Mouse (Mus musculus) urinary bladder, adult 2 months (tissue): Measurements from ENCODE around the gene Crip1. TPM values are rescaled to one million over a fixed set of nuclear protein-coding genes. Genes with fewer than 3 reads are reported as not detected.

ENCODE experiments used
- DNase-seq: peaks from one replicate; pipeline ENCODE4 v3.0.0; 2022; ENCODE audit warnings: low spot score
- polyA plus RNA-seq: library from polyadenylated mRNA; depleted of rRNA; stranded (reverse); fragments of >200 nt; gene quantifications from 2 replicates; pipeline ENCODE4 v1.2.3, GENCODE M21; 2012

Crip1 gene
- polyA plus RNA-seq, 1 experiment, result 1,244 TPM

GRCm38 (mm10) chr12:113130732-113131131, 15.4 kb upstream of the Crip1 start:
- no peak for DNase-seq

GRCm38 (mm10) chr12:113131601-113132000, 14.5 kb upstream of the Crip1 start:
- DNase-seq, result no peak

- no peak for DNase-seq
Observed at GRCm38 (mm10) chr12:113132567-113132966, 13.5 kb upstream of the Crip1 start.

- DNase-seq, result no peak
Observed at GRCm38 (mm10) chr12:113133260-113133659, 12.9 kb upstream of the Crip1 start.

- DNase-seq, result no peak
Observed at GRCm38 (mm10) chr12:113133861-113134403, 12.2 kb upstream of the Crip1 start.

GRCm38 (mm10) chr12:113134502-113134901, 11.6 kb upstream of the Crip1 start:
- DNase-seq, result no peak

GRCm38 (mm10) chr12:113135401-113135800, 10.7 kb upstream of the Crip1 start:
- DNase-seq, result no peak

GRCm38 (mm10) chr12:113136492-113137020, 9.6 kb upstream of the Crip1 start:
- DNase-seq, result no peak

GRCm38 (mm10) chr12:113137260-113138213, 8.6 kb upstream of the Crip1 start:
- no peak for DNase-seq

GRCm38 (mm10) chr12:113138291-113138690, 7.8 kb upstream of the Crip1 start:
- DNase-seq, result no peak

GRCm38 (mm10) chr12:113138901-113139864, 6.9 kb upstream of the Crip1 start:
- peak; percentile 66 for DNase-seq

- peak; percentile 89 for DNase-seq
Observed at GRCm38 (mm10) chr12:113139908-113140615, 6.1 kb upstream of the Crip1 start, which contains the start of gene Crip2. Gene Crip2, plus strand, starts transcription at chr12:113140236.

- DNase-seq, result no peak
Observed at GRCm38 (mm10) chr12:113140616-113141411, 5.3 kb upstream of the Crip1 start.

- no peak for DNase-seq
Observed at GRCm38 (mm10) chr12:113141531-113141973, 4.6 kb upstream of the Crip1 start.

- DNase-seq, result no peak
Observed at GRCm38 (mm10) chr12:113142021-113142975, 3.8 kb upstream of the Crip1 start.

- no peak for DNase-seq
Observed at GRCm38 (mm10) chr12:113143164-113143563, 3.0 kb upstream of the Crip1 start.

GRCm38 (mm10) chr12:113144001-113144756, 1.9 kb upstream of the Crip1 start:
- no peak for DNase-seq

GRCm38 (mm10) chr12:113144886-113145285, 1.2 kb upstream of the Crip1 start:
- DNase-seq, result no peak
